Comparison of ENCODE assay signal across 8 mouse cellular contexts in the genomic region with DNA sequence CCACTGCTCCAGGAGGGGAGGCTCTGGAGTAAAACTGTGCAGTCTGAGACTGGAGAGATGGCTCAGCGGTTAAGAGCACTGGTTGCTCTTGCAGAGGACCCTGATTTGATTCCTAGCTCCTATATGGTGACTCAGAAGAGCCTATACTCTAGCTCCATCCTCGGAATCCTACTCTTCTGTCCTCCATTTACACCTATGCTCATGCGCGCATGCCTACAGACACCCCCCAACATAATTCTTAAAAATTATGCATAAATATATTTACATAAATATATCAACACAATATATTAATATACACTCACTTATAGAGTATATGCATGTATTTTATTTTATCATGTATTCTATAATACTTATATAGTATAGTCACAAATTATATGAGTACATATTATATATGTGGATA. TPM values are rescaled to one million over a fixed set of nuclear protein-coding genes. Genes with fewer than 3 reads are reported as not detected.
DNase-seq lines count a peak whose midpoint lies in the region; ATAC-seq lines count a peak whose summit lies in the region.
"Had no signal": no experiment of that assay in that cellular context is flagged by ENCODE, and none has a peak within 500 bp of the region (broad histone marks: within the 10 kb centered on the region; RNA-seq: fewer than 3 reads in every experiment).

No protein-coding gene starts in this region.

- H3K36me3 ChIP-seq in lung, embryonic 15.5 days: no peaks in the 10 kb centered on the region
- peaks cover 5% of the 10 kb centered on the region; the same call in 1 of the 2 replicates for H3K36me3 ChIP-seq in hindbrain, embryonic 12.5 days
- peaks cover 20% of the 10 kb centered on the region for H3K36me3 ChIP-seq in liver, embryonic 12.5 days
- no peaks in the 10 kb centered on the region for H3K36me3 ChIP-seq in stomach, embryonic 15.5 days

- H3K9ac ChIP-seq in lung, embryonic 15.5 days: no peak overlapping the region
- H3K9ac ChIP-seq in hindbrain, embryonic 12.5 days: 0 out of 2 replicates have a peak overlapping the region, but pooled peaks have one; percentile 14
- H3K9ac ChIP-seq in liver, embryonic 12.5 days: peak overlapping the region; percentile 12; the same call in 1 of the 2 replicates
- H3K9ac ChIP-seq in stomach, embryonic 15.5 days: no peak overlapping the region

- peak overlapping the region; percentile 96 for H3K4me2 ChIP-seq in lung, embryonic 15.5 days
- H3K4me2 ChIP-seq in hindbrain, embryonic 12.5 days (replicated peaks): peak overlapping the region; percentile 70
- H3K4me2 ChIP-seq in liver, embryonic 12.5 days: peak overlapping the region; percentile 89
- H3K4me2 ChIP-seq in stomach, embryonic 15.5 days: peak overlapping the region; percentile 97

- no peaks in the 10 kb centered on the region for H3K9me3 ChIP-seq in lung, embryonic 15.5 days
- H3K9me3 ChIP-seq in hindbrain, embryonic 12.5 days (replicated peaks): no peaks in the 10 kb centered on the region
- H3K9me3 ChIP-seq in liver, embryonic 12.5 days (replicated peaks): no peaks in the 10 kb centered on the region
- H3K9me3 ChIP-seq in stomach, embryonic 15.5 days: no peaks in the 10 kb centered on the region

- H3K27me3 ChIP-seq in lung, embryonic 15.5 days: no peaks in the 10 kb centered on the region
- no peaks in the 10 kb centered on the region for H3K27me3 ChIP-seq in hindbrain, embryonic 12.5 days
- H3K27me3 ChIP-seq in liver, embryonic 12.5 days (replicated peaks): no peaks in the 10 kb centered on the region
- H3K27me3 ChIP-seq in stomach, embryonic 15.5 days (replicated peaks): no peaks in the 10 kb centered on the region

- no peak for DNase-seq in lung, postnatal 10 days
- DNase-seq in cerebellum, adult 8-10 months: no peak
- no peak for DNase-seq in adrenal gland, adult 18-20 months (ENCODE audit: low spot score in 2 of 2)

- WGBS in lung, embryonic 15.5 days: 78% methylated on average over 4 of the region's 4 CpGs
- 79% methylated on average over 4 of the region's 4 CpGs for WGBS in hindbrain, embryonic 12.5 days
- WGBS in liver, embryonic 12.5 days (ENCODE audit: insufficient replicate concordance): 76% methylated on average over 4 of the region's 4 CpGs
- 82% methylated on average over 4 of the region's 4 CpGs for WGBS in stomach, embryonic 15.5 days

- H3K4me3 ChIP-seq in lung, embryonic 15.5 days: peak overlapping the region; percentile 89; the same call in 1 of the 2 replicates
- no peak overlapping the region for H3K4me3 ChIP-seq in hindbrain, embryonic 12.5 days
- H3K4me3 ChIP-seq in liver, embryonic 12.5 days: peak overlapping the region; percentile 79
- no peak overlapping the region for H3K4me3 ChIP-seq in stomach, embryonic 15.5 days (replicated peaks)

- no peak overlapping the region for H3K27ac ChIP-seq in lung, embryonic 15.5 days
- H3K27ac ChIP-seq in hindbrain, embryonic 12.5 days: no peak overlapping the region
- peak overlapping the region; percentile 43; the same call in 1 of the 2 replicates for H3K27ac ChIP-seq in liver, embryonic 12.5 days
- H3K27ac ChIP-seq in stomach, embryonic 15.5 days: no peak overlapping the region

- ATAC-seq in lung, embryonic 15.5 days (ENCODE audit: borderline replicate concordance, extremely low read depth, low FRiP score, low TSS enrichment): no peak
- ATAC-seq in hindbrain, embryonic 12.5 days (ENCODE audit: low FRiP score): peak; percentile 43
- no peak for ATAC-seq in liver, embryonic 12.5 days
- no peak for ATAC-seq in stomach, embryonic 15.5 days (ENCODE audit: insufficient read depth, low FRiP score, low read depth)

- peaks cover 37% of the 10 kb centered on the region for H3K4me1 ChIP-seq in lung, embryonic 15.5 days
- H3K4me1 ChIP-seq in hindbrain, embryonic 12.5 days: peaks cover 16% of the 10 kb centered on the region; the same call in 1 of the 2 replicates
- H3K4me1 ChIP-seq in liver, embryonic 12.5 days: peaks cover 85% of the 10 kb centered on the region
- H3K4me1 ChIP-seq in stomach, embryonic 15.5 days: peaks cover 15% of the 10 kb centered on the region

RNA-seq across cellular contexts. Expression of gene Aunip, which starts 0.4 kb away (rescaled TPM):
- polyA plus RNA-seq in lung, embryonic 15.5 days (2015; fragmentation: Nextera tagmentation; extraction: Ambion mirVana): 18.7 and 20.2 TPM in 2 replicates
- 6.3 and 7.6 TPM in 2 replicates for polyA plus RNA-seq in hindbrain, embryonic 12.5 days (2016; fragmentation: Nextera tagmentation; extraction: Ambion mirVana)
- 26.9 and 27.6 TPM in 2 replicates for polyA plus RNA-seq in liver, embryonic 12.5 days (2016; fragmentation: Nextera tagmentation; extraction: Ambion mirVana)
- 12.7 and 14.0 TPM in 2 replicates for polyA plus RNA-seq in stomach, embryonic 15.5 days (2015; fragmentation: Nextera tagmentation; extraction: Ambion mirVana)
- under 1 TPM; 0.48 to 0.56 TPM for total RNA-seq in adrenal gland, adult 18-20 months (2021)
- total RNA-seq: monocyte, adult 5-6 weeks had no signal

RNA-seq across cellular contexts. Expression of gene Paqr7, which starts 13.9 kb away (rescaled TPM):
- polyA plus RNA-seq in lung, embryonic 15.5 days (2015; fragmentation: Nextera tagmentation; extraction: Ambion mirVana): 4.2 and 6.7 TPM in 2 replicates
- 9.7 and 9.8 TPM in 2 replicates for polyA plus RNA-seq in hindbrain, embryonic 12.5 days (2016; fragmentation: Nextera tagmentation; extraction: Ambion mirVana)
- polyA plus RNA-seq in liver, embryonic 12.5 days (2016; fragmentation: Nextera tagmentation; extraction: Ambion mirVana): 6.5 and 7.2 TPM in 2 replicates
- 6.4 and 6.7 TPM in 2 replicates for polyA plus RNA-seq in stomach, embryonic 15.5 days (2015; fragmentation: Nextera tagmentation; extraction: Ambion mirVana)
- total RNA-seq in adrenal gland, adult 18-20 months (2021): 10 to 100 TPM; 22.2 to 30.2 TPM

RNA-seq across cellular contexts. Expression of gene Mtfr1l, which starts 24.8 kb away (rescaled TPM):
- 109 and 114 TPM in 2 replicates for polyA plus RNA-seq in lung, embryonic 15.5 days (2015; fragmentation: Nextera tagmentation; extraction: Ambion mirVana)
- 137 and 140 TPM in 2 replicates for polyA plus RNA-seq in hindbrain, embryonic 12.5 days (2016; fragmentation: Nextera tagmentation; extraction: Ambion mirVana)
- polyA plus RNA-seq in liver, embryonic 12.5 days (2016; fragmentation: Nextera tagmentation; extraction: Ambion mirVana): 69.3 and 72.1 TPM in 2 replicates
- 92.1 and 101 TPM in 2 replicates for polyA plus RNA-seq in stomach, embryonic 15.5 days (2015; fragmentation: Nextera tagmentation; extraction: Ambion mirVana)
- 100 to 1,000 TPM; 123 to 132 TPM for total RNA-seq in adrenal gland, adult 18-20 months (2021)

RNA-seq across cellular contexts. Expression of gene Selenon, which starts 41.6 kb away (rescaled TPM):
- 35.3 and 46.2 TPM in 2 replicates for polyA plus RNA-seq in lung, embryonic 15.5 days (2015; fragmentation: Nextera tagmentation; extraction: Ambion mirVana)
- 36.7 and 42.8 TPM in 2 replicates for polyA plus RNA-seq in hindbrain, embryonic 12.5 days (2016; fragmentation: Nextera tagmentation; extraction: Ambion mirVana)
- polyA plus RNA-seq in liver, embryonic 12.5 days (2016; fragmentation: Nextera tagmentation; extraction: Ambion mirVana): 12.5 and 14.1 TPM in 2 replicates
- polyA plus RNA-seq in stomach, embryonic 15.5 days (2015; fragmentation: Nextera tagmentation; extraction: Ambion mirVana): 33.0 and 37.8 TPM in 2 replicates
- 10 to 100 TPM; 24.3 to 28.9 TPM for total RNA-seq in adrenal gland, adult 18-20 months (2021)

RNA-seq across cellular contexts. Expression of gene Stmn1, which starts 42.3 kb away (rescaled TPM):
- polyA plus RNA-seq in lung, embryonic 15.5 days (2015; fragmentation: Nextera tagmentation; extraction: Ambion mirVana): 1,835 and 1,898 TPM in 2 replicates
- polyA plus RNA-seq in hindbrain, embryonic 12.5 days (2016; fragmentation: Nextera tagmentation; extraction: Ambion mirVana): 4,582 and 4,772 TPM in 2 replicates
- polyA plus RNA-seq in liver, embryonic 12.5 days (2016; fragmentation: Nextera tagmentation; extraction: Ambion mirVana): 558 and 570 TPM in 2 replicates
- 1,192 and 1,334 TPM in 2 replicates for polyA plus RNA-seq in stomach, embryonic 15.5 days (2015; fragmentation: Nextera tagmentation; extraction: Ambion mirVana)
- 10 to 100 TPM; 24.8 to 25.6 TPM for total RNA-seq in adrenal gland, adult 18-20 months (2021)

Comparison
In these comparisons a context has a peak if more than half of its experiments do, and no peak if none do; other contexts are left out.
1. H3K4me3 ChIP-seq: peak in lung, embryonic 15.5 days (single experiment) and liver, embryonic 12.5 days (single experiment); none in hindbrain, embryonic 12.5 days (single experiment) and stomach, embryonic 15.5 days (single experiment).
2. H3K9ac ChIP-seq: peak in hindbrain, embryonic 12.5 days (single experiment) and liver, embryonic 12.5 days (single experiment); none in lung, embryonic 15.5 days (single experiment) and stomach, embryonic 15.5 days (single experiment).
3. Peak in every context shown above with its lines, with median percentiles within 50 percentile points of each other: H3K4me2 ChIP-seq.